Mouse (Mus musculus): Measurements from ENCODE around the gene Neurl1b. TPM values are rescaled to one million over a fixed set of nuclear protein-coding genes. Genes with fewer than 3 reads are reported as not detected.

Neurl1b gene
- polyA plus RNA-seq, 1 experiment from 2014 or later, result 0.40 TPM

- no peaks in the 10 kb centered on the region for H3K4me1 ChIP-seq
- H3K27me3 ChIP-seq, result peaks cover 18% of the 10 kb centered on the region
- H3K36me3 ChIP-seq, result no peaks in the 10 kb centered on the region
- no peaks in the 10 kb centered on the region for H3K9me3 ChIP-seq (replicated peaks)
- no peak overlapping the region for H3K27ac ChIP-seq
- no peak overlapping the region for H3K9ac ChIP-seq
- no peak overlapping the region for H3K4me3 ChIP-seq
- no peak overlapping the region for H3K4me2 ChIP-seq (replicated peaks)
- ATAC-seq (ENCODE audit: low FRiP score), result no peak
- 55% methylated on average over 4 of the region's 4 CpGs for WGBS
Measured at GRCm38 (mm10) chr17:26463984-26464383, 49.4 kb downstream of the Neurl1b start.

- no peak overlapping the region for H3K4me3 ChIP-seq
- no peak for ATAC-seq (ENCODE audit: low FRiP score)
- no peak overlapping the region for H3K4me2 ChIP-seq (replicated peaks)
- no peaks in the 10 kb centered on the region for H3K4me1 ChIP-seq
- WGBS, result 86% methylated on average over 9 of the region's 9 CpGs
- H3K27ac ChIP-seq, result no peak overlapping the region
- no peaks in the 10 kb centered on the region for H3K9me3 ChIP-seq (replicated peaks)
- H3K9ac ChIP-seq, result no peak overlapping the region
- H3K27me3 ChIP-seq, result peaks cover 19% of the 10 kb centered on the region
- no peaks in the 10 kb centered on the region for H3K36me3 ChIP-seq
Measured at GRCm38 (mm10) chr17:26464481-26464880, 49.9 kb downstream of the Neurl1b start.

- Histone ChIP-seq H3K4me3 (no peak overlapping the region), H3K4me2 (replicated peaks) (no peak overlapping the region), H3K4me1 (no peaks in the 10 kb centered on the region), H3K27me3 (peaks cover 19% of the 10 kb centered on the region), H3K27ac (no peak overlapping the region), H3K9ac (no peak overlapping the region), H3K9me3 (replicated peaks) (no peaks in the 10 kb centered on the region), H3K36me3 (no peaks in the 10 kb centered on the region)
- no peak for ATAC-seq (ENCODE audit: low FRiP score)
- 72% methylated on average over 7 of the region's 7 CpGs for WGBS
Measured at GRCm38 (mm10) chr17:26464972-26465371, 50.3 kb downstream of the Neurl1b start.

- 11% methylated on average over 4 of the region's 4 CpGs for WGBS
- no peak overlapping the region for H3K27ac ChIP-seq
- peak; percentile 75; the same call in 1 of the 2 replicates for ATAC-seq (ENCODE audit: low FRiP score)
- H3K9ac ChIP-seq, result no peak overlapping the region; the same call in 1 of the 2 replicates
- H3K9me3 ChIP-seq (replicated peaks), result no peaks in the 10 kb centered on the region
- peak overlapping the region; percentile 40 for H3K4me2 ChIP-seq (replicated peaks)
- H3K4me1 ChIP-seq, result no peaks in the 10 kb centered on the region
- H3K27me3 ChIP-seq, result peaks cover 19% of the 10 kb centered on the region
- no peaks in the 10 kb centered on the region for H3K36me3 ChIP-seq
- H3K4me3 ChIP-seq, result no peak overlapping the region
Measured at GRCm38 (mm10) chr17:26466741-26467150, 52.1 kb downstream of the Neurl1b start.

- ATAC-seq (ENCODE audit: low FRiP score), result no peak
- H3K4me3 ChIP-seq, result no peak overlapping the region
- no peaks in the 10 kb centered on the region for H3K4me1 ChIP-seq
- no peak overlapping the region for H3K27ac ChIP-seq
- 86% methylated on average over 4 of the region's 4 CpGs for WGBS
- H3K9ac ChIP-seq, result no peak overlapping the region
- H3K36me3 ChIP-seq, result no peaks in the 10 kb centered on the region
- peaks cover 19% of the 10 kb centered on the region for H3K27me3 ChIP-seq
- H3K4me2 ChIP-seq (replicated peaks), result no peak overlapping the region
- no peaks in the 10 kb centered on the region for H3K9me3 ChIP-seq (replicated peaks)
Measured at GRCm38 (mm10) chr17:26467619-26468018, 53.0 kb downstream of the Neurl1b start.

GRCm38 (mm10) chr17:26468102-26468894, 53.7 kb downstream of the Neurl1b start:
- no peak overlapping the region for H3K27ac ChIP-seq
- no peak for ATAC-seq (ENCODE audit: low FRiP score)
- 86% methylated on average over 13 of the region's 13 CpGs for WGBS
- peaks cover 16% of the 10 kb centered on the region for H3K27me3 ChIP-seq
- no peaks in the 10 kb centered on the region for H3K36me3 ChIP-seq
- H3K4me1 ChIP-seq, result no peaks in the 10 kb centered on the region
- no peaks in the 10 kb centered on the region for H3K9me3 ChIP-seq (replicated peaks)
- no peak overlapping the region for H3K4me3 ChIP-seq
- H3K4me2 ChIP-seq (replicated peaks), result no peak overlapping the region
- no peak overlapping the region for H3K9ac ChIP-seq

- Histone ChIP-seq H3K4me1 (no peaks in the 10 kb centered on the region; the same call in 1 of the 2 replicates), H3K27me3 (no peaks in the 10 kb centered on the region; the same call in 1 of the 2 replicates), H3K4me2 (replicated peaks) (no peak overlapping the region), H3K27ac (no peak overlapping the region), H3K4me3 (no peak overlapping the region), H3K9ac (no peak overlapping the region), H3K9me3 (replicated peaks) (no peaks in the 10 kb centered on the region), H3K36me3 (no peaks in the 10 kb centered on the region)
- ATAC-seq (ENCODE audit: low FRiP score), result no peak
- 72% methylated on average over 6 of the region's 6 CpGs for WGBS
Measured at GRCm38 (mm10) chr17:26476871-26477270, 62.2 kb downstream of the Neurl1b start.

- no peaks in the 10 kb centered on the region; the same call in 1 of the 2 replicates for H3K4me1 ChIP-seq
- ATAC-seq (ENCODE audit: low FRiP score), result no peak
- no peaks in the 10 kb centered on the region for H3K36me3 ChIP-seq
- no peak overlapping the region for H3K27ac ChIP-seq
- no peak overlapping the region for H3K9ac ChIP-seq
- H3K9me3 ChIP-seq (replicated peaks), result no peaks in the 10 kb centered on the region
- no peak overlapping the region for H3K4me2 ChIP-seq (replicated peaks)
- H3K27me3 ChIP-seq, result no peaks in the 10 kb centered on the region; the same call in 1 of the 2 replicates
- 81% methylated on average over 4 of the region's 4 CpGs for WGBS
- no peak overlapping the region for H3K4me3 ChIP-seq
Measured at GRCm38 (mm10) chr17:26478672-26479071, 64.0 kb downstream of the Neurl1b start.

GRCm38 (mm10) chr17:26479619-26480018, 65.0 kb downstream of the Neurl1b start:
- no peak for ATAC-seq (ENCODE audit: low FRiP score)
- Histone ChIP-seq H3K36me3 (no peaks in the 10 kb centered on the region), H3K27ac (no peak overlapping the region), H3K4me2 (replicated peaks) (no peak overlapping the region), H3K4me3 (no peak overlapping the region), H3K27me3 (no peaks in the 10 kb centered on the region), H3K4me1 (no peaks in the 10 kb centered on the region; the same call in 1 of the 2 replicates), H3K9me3 (replicated peaks) (no peaks in the 10 kb centered on the region), H3K9ac (no peak overlapping the region)
- WGBS, result 76% methylated on average over 6 of the region's 6 CpGs

GRCm38 (mm10) chr17:26480956-26481355, 66.3 kb downstream of the Neurl1b start:
- no peak overlapping the region for H3K9ac ChIP-seq
- no peak overlapping the region for H3K4me3 ChIP-seq
- H3K36me3 ChIP-seq, result no peaks in the 10 kb centered on the region
- H3K4me2 ChIP-seq (replicated peaks), result no peak overlapping the region
- no peak overlapping the region for H3K27ac ChIP-seq
- H3K4me1 ChIP-seq, result no peaks in the 10 kb centered on the region; the same call in 1 of the 2 replicates
- no peaks in the 10 kb centered on the region for H3K9me3 ChIP-seq (replicated peaks)
- no peak for ATAC-seq (ENCODE audit: low FRiP score)
- WGBS, result 72% methylated on average over 4 of the region's 4 CpGs
- no peaks in the 10 kb centered on the region for H3K27me3 ChIP-seq

GRCm38 (mm10) chr17:26484626-26485421, 70.2 kb downstream of the Neurl1b start:
- WGBS, result 89% methylated on average over 14 of the region's 14 CpGs

GRCm38 (mm10) chr17:26487266-26487665, 72.6 kb downstream of the Neurl1b start:
- Histone ChIP-seq H3K9ac (no peak overlapping the region), H3K27me3 (no peaks in the 10 kb centered on the region), H3K9me3 (replicated peaks) (0 out of 2 replicates have a peak, but pooled peaks cover 2% of the 10 kb centered on the region), H3K27ac (no peak overlapping the region), H3K4me2 (replicated peaks) (no peak overlapping the region), H3K4me1 (no peaks in the 10 kb centered on the region), H3K4me3 (no peak overlapping the region), H3K36me3 (no peaks in the 10 kb centered on the region)
- WGBS, result 55% methylated on average over 5 of the region's 5 CpGs
- no peak for ATAC-seq (ENCODE audit: low FRiP score)

More at GRCm38 (mm10) chr17:26484626-26485421, 70.2 kb downstream of the Neurl1b start:
- H3K36me3 ChIP-seq, result no peaks in the 10 kb centered on the region
- no peaks in the 10 kb centered on the region; the same call in 1 of the 2 replicates for H3K4me1 ChIP-seq
- ATAC-seq (ENCODE audit: low FRiP score), result no peak
- H3K9ac ChIP-seq, result no peak overlapping the region
- no peak overlapping the region for H3K4me3 ChIP-seq
- no peak overlapping the region for H3K4me2 ChIP-seq (replicated peaks)
- H3K27ac ChIP-seq, result no peak overlapping the region
- no peaks in the 10 kb centered on the region for H3K27me3 ChIP-seq
- no peaks in the 10 kb centered on the region for H3K9me3 ChIP-seq (replicated peaks)

Measured in hindbrain, embryonic 12.5 days (tissue).